Mouse (Mus musculus) spleen, adult 2 months (tissue): Measurements from ENCODE around the gene Pitx2. TPM values are rescaled to one million over a fixed set of nuclear protein-coding genes. Genes with fewer than 3 reads are reported as not detected.

Experiments
- DNase-seq, 2 experiments: peaks; one replicate each; pipeline versions ENCODE4 v3.0.0 to v3.0.0-alpha.2; 2012 to 2021; ENCODE audit warnings: low spot score in 2 of 2, low read depth in 1 of 2
- H3K27ac ChIP-seq: fragments of 200-500 bp; 2 replicates; pipeline ENCODE4 v1.5.1; 2012; ENCODE audit warnings: low read length, inconsistent platforms; ENCODE audit not compliant: insufficient read depth
- H3K27me3 ChIP-seq: fragments of 200-500 bp; 2 replicates; pipeline ENCODE4 v1.6.1; 2012; ENCODE audit warnings: mild to moderate bottlenecking, moderate library complexity, low read length, inconsistent platforms; ENCODE audit not compliant: control insufficient read depth, insufficient read depth
- H3K36me3 ChIP-seq: fragments of 200-500 bp; 2 replicates; pipeline ENCODE4 v1.6.1; 2012; ENCODE audit warnings: mild to moderate bottlenecking, low read length, inconsistent platforms; ENCODE audit not compliant: control insufficient read depth, insufficient read depth
- H3K4me1 ChIP-seq: fragments of 200-500 bp; 2 replicates; pipeline ENCODE4 v1.6.1; 2011; ENCODE audit warnings: inconsistent platforms; ENCODE audit not compliant: control insufficient read depth, insufficient read depth, insufficient read length
- H3K4me3 ChIP-seq: fragments of 200-500 bp; 2 replicates; pipeline ENCODE4 v1.5.1; 2011; ENCODE audit warnings: mild to moderate bottlenecking, inconsistent platforms; ENCODE audit not compliant: insufficient read depth, insufficient read length; ENCODE audit errors: extremely low read depth
- CTCF ChIP-seq: fragments of 200-500 bp; IDR thresholded peaks from 2 replicates; pipeline ENCODE4 v1.5.1; 2011; ENCODE audit warnings: mild to moderate bottlenecking, inconsistent platforms; ENCODE audit not compliant: insufficient read depth, insufficient read length, insufficient replicate concordance; ENCODE audit errors: extremely low read depth
- POLR2A ChIP-seq: fragments of 200-500 bp; IDR thresholded peaks from 2 replicates; pipeline ENCODE4 v1.6.1; 2011; ENCODE audit warnings: low read depth, low read length, inconsistent platforms
- WGBS: fragments of 180-500 bp; shearing (Covaris S2); methylation state at CpG from one replicate; pipeline ENCODE4 v1.1.7; 2018; 5-methylcytosine and 5-hydroxymethylcytosine counted together
- polyA plus RNA-seq: library from polyadenylated mRNA; depleted of rRNA; stranded (reverse); fragments of >200 nt; gene quantifications from 2 replicates; pipeline ENCODE4 v1.2.3, GENCODE M21; 2012

Pitx2 gene
- polyA plus RNA-seq, 1 experiment, result not detected

DNA sequence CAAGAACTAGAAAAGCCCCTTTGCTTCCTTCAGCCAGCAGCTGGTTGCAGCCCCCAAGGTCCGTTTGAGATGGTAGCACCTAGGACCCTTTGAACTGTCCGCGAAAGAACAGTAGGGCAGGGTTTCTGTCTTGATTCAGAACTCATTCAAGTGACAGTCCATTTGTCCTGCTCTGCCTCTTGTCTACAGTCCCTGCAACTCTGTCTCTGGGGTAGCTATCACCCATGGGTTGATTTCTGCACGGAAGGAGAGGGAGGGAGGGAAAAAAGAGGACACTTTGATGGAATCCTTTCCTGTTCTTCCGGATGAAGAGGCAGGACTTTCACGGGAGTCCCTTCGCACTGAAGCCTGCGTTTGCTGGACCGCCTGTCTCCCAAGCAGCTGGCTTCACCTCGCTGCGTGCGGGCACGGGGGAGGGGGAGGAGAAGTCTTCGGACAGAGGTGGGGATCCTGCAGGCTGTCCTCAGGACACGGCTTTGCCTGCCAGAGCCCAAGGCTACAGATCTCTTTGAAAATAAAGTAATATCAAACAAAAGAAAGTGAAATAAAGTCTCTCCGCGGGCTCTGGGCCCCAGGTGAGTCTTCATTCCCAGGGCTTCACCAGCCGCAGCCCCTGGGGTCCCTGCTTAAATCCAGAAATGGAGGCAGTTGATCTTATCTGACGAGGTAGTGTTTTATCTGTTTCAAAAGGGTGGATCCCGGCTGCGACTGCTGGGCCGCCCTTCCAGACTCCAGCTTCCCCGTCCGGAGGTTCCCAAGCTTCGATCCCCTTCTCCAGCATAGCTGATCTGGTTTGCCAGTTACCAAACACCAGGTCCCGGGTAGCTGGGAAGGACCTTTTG, 24.5 kb downstream of the Pitx2 start:
- H3K27me3 ChIP-seq, result peaks cover 31% of the 10 kb centered on the region

DNA sequence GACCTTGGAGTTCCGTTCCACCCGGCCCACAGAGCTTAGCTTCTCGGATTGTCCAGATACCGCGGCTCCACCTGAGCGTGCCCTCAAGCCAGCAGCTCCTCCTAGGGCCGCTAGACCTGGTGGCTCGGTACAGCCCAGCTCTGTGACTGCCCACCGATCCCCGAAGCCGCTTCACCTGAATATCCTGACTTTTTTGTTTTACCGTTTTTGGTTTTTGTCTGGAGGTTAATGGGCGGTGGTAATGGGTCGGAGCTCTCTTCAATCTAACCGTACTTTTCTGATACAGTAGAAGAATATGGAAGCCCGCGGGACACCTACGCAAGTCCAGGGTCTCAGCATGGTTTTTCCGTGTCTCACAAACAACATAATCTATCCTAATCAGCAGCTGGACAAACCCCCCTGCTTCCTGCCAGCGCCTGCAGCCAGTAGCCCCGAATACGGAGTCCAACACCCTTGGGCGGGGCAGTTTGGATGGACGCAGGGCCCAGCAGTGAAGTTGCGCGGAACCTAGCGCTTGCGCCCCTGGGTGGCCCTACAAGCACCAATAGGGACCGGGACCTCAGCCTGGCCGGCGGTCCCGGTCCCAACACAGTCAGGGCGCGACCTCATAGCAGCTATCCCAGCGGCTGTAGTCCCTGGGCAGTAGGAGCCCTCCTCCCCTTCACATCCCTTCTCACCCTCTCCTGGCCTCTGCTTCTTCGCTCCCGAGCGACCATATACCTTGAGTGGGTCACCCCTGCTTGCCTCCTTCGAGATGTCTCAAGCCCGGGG, 25.3 kb downstream of the Pitx2 start:
- no peak for DNase-seq
- H3K4me3 ChIP-seq, result no peak overlapping the region
- no peaks in the 10 kb centered on the region for H3K4me1 ChIP-seq
- H3K27me3 ChIP-seq, result peaks cover 31% of the 10 kb centered on the region
- TF ChIP-seq CTCF (no peak), POLR2A (no peak)
- no peaks in the 10 kb centered on the region for H3K36me3 ChIP-seq
- no peak overlapping the region for H3K27ac ChIP-seq
- WGBS, result 4% methylated on average over 40 of the region's 40 CpGs

More for the DNA sequence above, 24.5 kb downstream of the Pitx2 start:
- Histone ChIP-seq H3K27ac (no peak overlapping the region), H3K4me1 (no peaks in the 10 kb centered on the region), H3K36me3 (no peaks in the 10 kb centered on the region), H3K4me3 (no peak overlapping the region)
- 5% methylated on average over 26 of the region's 26 CpGs for WGBS
- TF ChIP-seq POLR2A, result no peak
- TF ChIP-seq CTCF, result no peak
- no peak for DNase-seq

DNA sequence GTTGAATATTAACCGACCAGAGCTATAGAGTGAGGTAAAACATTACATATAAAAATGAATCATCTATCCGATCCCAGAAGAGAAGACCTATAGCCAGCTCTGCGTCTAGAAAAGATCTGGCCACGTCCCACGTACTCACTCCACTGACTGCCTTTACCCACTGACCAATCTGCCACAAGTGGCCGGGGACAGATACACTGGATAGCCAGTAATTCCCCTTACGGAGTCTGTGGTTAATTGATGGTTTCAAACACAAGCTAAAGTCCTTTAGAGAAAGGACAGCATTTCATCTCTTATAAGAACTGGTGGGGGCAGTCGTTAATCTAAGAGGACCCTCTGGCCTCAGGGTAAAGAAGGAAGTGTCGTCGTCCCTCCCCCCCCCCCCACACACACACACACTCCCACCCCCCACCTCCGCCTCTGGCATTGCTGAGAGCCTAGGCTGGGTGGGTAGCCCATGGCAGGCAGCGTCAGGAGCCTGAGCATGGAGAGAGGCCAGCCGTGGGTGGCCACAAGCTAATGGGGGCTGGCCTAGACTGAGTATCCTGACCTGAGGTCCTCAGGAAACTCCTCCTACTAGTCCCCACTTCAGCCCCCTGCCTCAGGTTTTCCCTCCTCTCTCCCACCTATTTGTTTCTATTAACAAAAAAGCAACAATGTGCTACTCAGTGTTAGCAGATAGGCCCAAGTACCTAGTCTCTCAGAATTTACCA, 26.1 kb downstream of the Pitx2 start:
- Histone ChIP-seq H3K4me1 (no peaks in the 10 kb centered on the region), H3K4me3 (no peak overlapping the region), H3K36me3 (no peaks in the 10 kb centered on the region), H3K27ac (no peak overlapping the region), H3K27me3 (peaks cover 30% of the 10 kb centered on the region)
- no peak for DNase-seq
- TF ChIP-seq POLR2A (no peak), CTCF (no peak)
- 10% methylated on average over 11 of the region's 13 CpGs for WGBS

DNA sequence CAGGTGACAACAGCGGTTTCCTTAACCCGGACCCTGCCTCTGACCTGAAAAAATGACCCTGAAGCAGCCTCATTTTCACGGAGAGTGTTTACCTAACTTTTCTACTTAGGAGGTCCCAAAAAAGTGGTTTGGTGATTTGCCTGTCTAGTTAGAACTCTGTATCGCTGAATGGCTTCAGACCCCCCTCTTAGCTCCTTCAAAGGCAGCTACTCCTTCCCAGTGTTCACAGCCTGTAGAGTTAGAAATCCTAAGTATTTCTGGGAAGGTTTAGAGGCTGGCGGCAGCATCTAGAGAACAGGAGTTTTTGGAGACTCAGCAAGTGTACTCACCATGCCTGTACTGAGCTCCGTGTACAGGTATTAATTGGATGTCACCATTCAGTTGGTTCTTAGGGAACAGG, 27.0 kb downstream of the Pitx2 start:
- Histone ChIP-seq H3K27me3 (peaks cover 26% of the 10 kb centered on the region), H3K36me3 (no peaks in the 10 kb centered on the region), H3K4me1 (no peaks in the 10 kb centered on the region), H3K4me3 (no peak overlapping the region), H3K27ac (no peak overlapping the region)
- TF ChIP-seq CTCF, result no peak
- TF ChIP-seq POLR2A, result no peak
- 7% methylated on average over 6 of the region's 6 CpGs for WGBS
- DNase-seq, result no peak

DNA sequence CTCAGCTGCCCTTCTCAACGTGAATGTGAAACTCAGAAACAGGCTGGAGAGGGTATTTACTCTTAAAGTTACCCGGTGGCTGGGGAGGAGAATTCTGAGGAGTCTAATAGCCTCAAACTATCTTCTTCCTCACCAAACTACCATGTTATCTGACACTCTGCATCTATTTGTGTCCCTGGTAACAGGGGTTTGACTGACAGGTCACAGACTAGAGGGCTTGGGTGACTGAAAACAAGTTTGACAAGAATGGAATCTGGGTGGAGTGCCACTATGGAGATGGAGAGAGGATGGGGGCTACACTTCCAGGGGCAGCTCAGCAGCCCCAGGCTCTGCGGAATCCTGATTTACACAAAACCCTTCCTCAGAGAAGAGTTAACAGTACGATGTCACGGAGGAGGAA, 27.7 kb downstream of the Pitx2 start:
- Histone ChIP-seq H3K4me1 (no peaks in the 10 kb centered on the region), H3K36me3 (no peaks in the 10 kb centered on the region), H3K4me3 (no peak overlapping the region), H3K27ac (no peak overlapping the region), H3K27me3 (peaks cover 25% of the 10 kb centered on the region)
- no peak for DNase-seq
- TF ChIP-seq CTCF (no peak), POLR2A (no peak)
- 17% methylated on average over 5 of the region's 5 CpGs for WGBS

DNA sequence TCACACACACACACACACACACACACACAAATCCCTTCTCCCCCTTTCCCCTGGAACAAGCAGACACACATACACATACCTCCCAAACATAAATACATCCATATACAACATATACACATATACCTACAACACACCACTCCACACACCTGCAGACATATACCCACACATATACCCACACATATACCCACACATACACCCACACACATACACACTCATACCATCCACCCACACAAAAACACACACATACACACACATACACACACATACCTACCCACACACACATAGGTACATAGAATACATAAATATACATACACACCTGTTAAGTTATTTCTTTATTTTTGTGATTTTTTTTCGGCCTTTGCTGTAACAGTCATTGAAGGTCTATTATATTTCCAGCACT, 38.3 kb downstream of the Pitx2 start:
- no peak for DNase-seq

More for the DNA sequence above, 38.3 kb downstream of the Pitx2 start:
- H3K27me3 ChIP-seq, result no peaks in the 10 kb centered on the region
- H3K4me3 ChIP-seq, result no peak overlapping the region
- H3K27ac ChIP-seq, result no peak overlapping the region
- H3K4me1 ChIP-seq, result no peaks in the 10 kb centered on the region
- TF ChIP-seq CTCF, result no peak
- no peak for TF ChIP-seq POLR2A
- 88% methylated on average over 1 of the region's 1 CpGs for WGBS
- no peaks in the 10 kb centered on the region for H3K36me3 ChIP-seq
